Mouse (Mus musculus): ENCODE data around the gene Edf1.

Edf1 gene

DNA sequence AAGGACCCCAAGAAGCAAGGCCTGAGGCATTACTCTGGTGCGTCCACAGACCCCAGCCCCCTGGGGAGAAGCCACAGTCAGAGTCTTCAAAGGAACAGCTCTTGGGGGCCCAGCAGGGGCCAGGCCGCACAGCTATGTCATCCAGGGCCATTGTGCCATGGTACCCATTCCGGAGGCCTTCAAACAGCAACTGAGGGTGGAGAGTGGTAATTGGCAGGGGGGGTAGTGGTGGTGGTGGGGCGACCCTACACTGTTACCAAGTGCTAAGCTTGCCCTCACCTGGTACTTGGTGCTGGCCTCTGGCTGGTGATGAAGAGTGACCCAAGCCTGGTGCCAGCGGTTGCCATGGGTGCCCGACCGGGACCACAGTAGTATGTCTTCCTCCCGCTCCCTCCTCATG is 8.1 kb downstream of the Edf1 start:
- no peak for DNase-seq

GRCm38 (mm10) chr2:25566558-25566957 is 8.9 kb downstream of the Edf1 start:
- DNase-seq = no peak

DNA sequence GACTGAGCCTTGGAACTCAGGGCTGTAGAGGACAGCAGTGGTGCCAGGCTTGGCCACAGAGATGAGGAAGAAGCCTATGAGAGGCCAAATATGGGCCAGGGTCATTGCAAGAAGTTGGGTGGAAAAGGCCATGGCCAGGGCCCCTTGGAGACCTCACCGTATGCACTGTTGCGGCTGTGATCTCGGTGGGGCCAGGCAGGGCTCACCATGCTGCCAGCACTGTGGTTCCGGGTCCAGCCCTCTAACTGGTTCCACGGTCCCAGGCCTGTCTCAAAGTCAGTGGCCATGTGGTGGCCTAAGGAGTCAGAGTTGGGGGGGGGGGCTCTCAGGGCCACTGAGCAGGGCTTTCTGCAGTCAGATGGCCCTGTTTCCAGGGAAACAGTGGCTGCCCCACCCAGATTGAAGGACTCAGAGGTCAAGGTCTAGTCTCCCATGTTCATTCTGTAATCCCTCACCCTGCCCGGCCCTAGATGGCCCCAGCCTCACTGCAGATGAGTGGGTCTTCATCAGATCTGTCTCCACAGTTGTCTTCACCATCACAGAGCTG is 10.9 kb downstream of the Edf1 start:
- no peak for DNase-seq

- no peak for DNase-seq
These were observed 11.7 kb downstream of the Edf1 start for GRCm38 (mm10) chr2:25569323-25569722.

GRCm38 (mm10) chr2:25571221-25571620 is 13.6 kb downstream of the Edf1 start:
- DNase-seq = peak; percentile 28

DNA sequence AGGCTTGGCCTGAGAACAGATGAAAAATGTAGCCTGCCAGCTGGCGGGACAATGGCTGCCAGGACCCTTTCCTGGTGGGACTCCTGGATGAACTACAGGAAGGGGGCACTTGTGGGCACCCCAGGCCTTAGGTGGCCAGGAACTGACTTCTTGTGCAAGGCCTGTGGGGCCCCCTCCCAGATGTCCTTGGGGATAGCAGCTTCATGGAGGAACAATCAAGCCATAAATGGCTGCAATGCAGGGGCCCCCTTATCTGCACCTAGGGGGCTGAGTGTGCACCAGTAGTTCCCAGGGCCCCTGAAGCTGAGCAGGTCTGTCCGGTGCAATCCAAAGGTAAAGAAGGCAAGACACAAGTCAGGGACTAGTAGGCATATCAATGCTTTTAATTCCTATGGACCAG is 15.4 kb downstream of the Edf1 start:
- peak; percentile 59 for DNase-seq

DNA sequence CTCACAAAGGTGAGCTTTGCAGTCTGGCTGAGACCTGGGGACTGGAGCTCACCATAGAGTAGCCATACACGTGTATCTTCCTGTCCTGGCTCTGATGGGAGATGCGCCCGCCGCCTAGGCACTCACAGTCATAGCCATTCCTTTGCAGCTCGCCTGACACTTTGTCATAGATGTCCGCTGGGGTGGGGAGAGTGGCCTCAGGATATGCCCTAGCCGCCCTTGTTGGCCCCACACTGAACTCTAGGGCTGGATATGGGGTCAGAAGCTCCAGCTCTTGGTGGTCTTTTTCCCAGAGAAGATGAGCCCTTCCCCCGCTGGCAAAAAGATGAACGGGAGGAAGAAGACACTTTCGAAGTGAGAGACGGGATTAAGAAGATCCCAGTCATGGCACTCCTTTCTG is 16.5 kb downstream of the Edf1 start:
- DNase-seq = no peak

- peak; percentile 97 for DNase-seq
These were observed 17.2 kb downstream of the Edf1 start, which contains the start of the genes Mamdc4 and Phpt1 for GRCm38 (mm10) chr2:25574579-25575431. Gene Mamdc4, minus strand, starts transcription at chr2:25574845. Gene Phpt1, minus strand, starts transcription at chr2:25575224.

GRCm38 (mm10) chr2:25575432-25576027 is 17.9 kb downstream of the Edf1 start:
- peak; percentile 81 for DNase-seq

DNA sequence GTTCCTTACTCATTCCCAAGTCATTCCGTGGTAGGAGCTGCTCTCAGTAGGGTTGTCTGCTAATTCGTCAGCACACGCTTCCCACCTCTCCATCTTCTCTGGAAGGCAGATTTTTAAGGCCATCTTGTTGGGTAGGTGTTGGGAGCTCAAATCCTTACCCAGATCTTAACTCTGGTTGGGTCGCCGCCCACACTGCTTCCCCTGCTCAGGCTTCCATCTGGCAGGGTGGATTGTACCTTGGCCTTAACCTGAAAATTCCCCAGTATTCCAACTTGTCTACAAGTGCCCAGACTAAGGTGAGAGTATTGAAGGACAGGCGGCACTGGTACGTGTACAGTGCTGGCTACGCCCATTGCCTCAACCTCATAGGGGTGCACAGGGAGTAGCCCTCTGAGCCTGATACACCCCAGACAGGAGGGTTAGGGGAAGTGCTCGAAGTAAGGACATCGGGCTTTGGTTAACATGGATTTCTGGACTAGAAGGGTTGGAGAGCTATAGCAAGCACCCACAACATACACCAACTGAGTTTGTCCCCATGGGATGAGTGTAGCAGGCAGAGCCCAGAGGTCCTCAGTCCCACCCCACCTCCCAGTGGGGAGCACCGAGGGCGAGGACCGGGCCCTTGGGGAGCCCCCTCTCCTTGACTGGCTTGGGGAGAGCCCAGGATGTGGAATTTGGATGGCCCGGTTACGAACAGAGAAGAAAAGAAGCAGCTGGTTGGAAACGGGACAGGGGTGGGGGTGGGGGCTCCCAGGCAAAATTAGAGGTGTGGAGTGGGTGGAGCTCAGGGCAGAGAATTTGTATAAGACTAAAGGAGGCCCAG is 18.6 kb downstream of the Edf1 start:
- peak; percentile 61 for DNase-seq

DNA sequence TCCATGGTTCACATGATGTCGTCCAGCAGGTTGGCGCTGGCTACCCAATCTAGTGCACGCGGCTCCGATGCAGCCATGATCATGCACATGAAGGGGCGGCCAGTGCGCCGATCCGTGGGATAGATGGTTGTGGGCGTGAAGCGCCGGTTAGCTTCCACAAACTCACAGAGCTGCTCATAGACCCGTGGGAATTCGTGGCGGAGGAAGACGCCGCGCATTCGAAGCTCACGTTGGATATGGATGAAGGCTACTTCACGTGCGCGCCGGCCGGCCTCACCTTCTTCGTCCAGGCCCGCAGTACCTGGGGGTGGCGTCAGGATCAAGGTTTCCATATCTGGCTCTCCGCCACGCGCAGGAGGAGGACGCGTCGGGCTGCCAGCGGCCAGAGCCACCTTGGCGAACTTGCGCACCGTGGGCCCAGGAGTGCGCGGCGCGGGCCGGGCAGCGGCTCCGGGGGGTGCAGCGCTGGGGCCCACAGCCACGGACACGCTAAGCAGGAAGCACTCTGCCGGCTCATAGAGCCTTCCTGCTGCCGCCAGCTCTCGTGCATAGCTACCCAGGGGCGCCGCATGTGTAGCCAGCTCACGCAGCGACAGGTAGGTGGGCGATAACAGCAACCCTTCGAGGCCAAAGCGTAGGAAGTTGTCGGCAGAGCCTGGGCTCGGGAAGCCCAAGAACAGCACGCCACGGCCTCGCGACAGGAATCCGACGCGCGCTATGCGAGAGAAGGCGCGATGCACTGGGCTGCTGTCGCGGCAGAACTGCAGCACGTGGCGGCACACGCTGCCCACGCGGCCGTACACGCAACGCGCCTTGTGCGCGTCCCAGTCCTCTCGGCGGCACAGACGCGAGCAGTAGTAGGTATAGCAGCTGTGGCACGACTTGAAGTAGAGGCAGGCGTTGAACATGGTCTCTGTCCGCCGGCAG is 19.6 kb downstream of the Edf1 start:
- DNase-seq = peak; percentile 58

GRCm38 (mm10) chr2:25577951-25578795 is 20.5 kb downstream of the Edf1 start:
- peak; percentile 64 for DNase-seq

- DNase-seq = peak; percentile 78
These were observed 21.4 kb downstream of the Edf1 start for GRCm38 (mm10) chr2:25578796-25579736.

DNA sequence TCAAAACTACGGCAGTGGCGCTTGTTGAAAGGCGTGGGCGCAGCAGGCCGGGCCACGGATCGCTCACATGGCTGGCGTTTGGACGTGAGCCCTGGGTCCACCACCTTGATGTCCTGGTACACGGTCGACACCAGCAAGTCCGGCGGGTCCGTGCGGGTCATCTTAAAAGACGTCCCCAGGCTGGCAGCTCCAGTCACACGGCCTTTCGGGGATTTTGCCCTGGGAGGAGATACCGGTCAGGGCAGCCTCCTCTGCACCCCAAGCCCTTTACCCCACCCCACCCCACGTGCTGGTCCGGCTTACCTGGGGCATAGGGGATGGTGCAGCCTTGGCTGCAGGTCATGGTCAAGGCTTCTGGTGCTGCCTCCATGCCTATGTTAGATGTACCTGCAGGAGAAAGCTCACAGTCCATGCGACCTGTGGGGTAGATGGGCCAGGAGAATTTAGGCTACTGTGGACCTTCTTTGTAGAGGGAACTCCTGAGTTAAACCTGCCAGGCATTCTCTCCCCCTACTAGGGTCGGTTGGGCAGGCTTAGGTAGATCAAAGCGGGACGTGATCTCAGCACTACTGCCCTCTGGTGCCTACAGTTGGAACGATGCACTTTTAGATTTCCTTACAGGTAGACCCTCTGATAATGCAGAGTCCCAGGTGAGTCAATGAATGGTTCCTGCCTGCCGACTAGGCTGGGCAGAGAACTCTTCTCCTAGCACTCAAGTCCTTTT is 22.3 kb downstream of the Edf1 start:
- peak; percentile 93 for DNase-seq

- DNase-seq = peak; percentile 74
These were observed 23.0 kb downstream of the Edf1 start for GRCm38 (mm10) chr2:25580621-25581101.

DNA sequence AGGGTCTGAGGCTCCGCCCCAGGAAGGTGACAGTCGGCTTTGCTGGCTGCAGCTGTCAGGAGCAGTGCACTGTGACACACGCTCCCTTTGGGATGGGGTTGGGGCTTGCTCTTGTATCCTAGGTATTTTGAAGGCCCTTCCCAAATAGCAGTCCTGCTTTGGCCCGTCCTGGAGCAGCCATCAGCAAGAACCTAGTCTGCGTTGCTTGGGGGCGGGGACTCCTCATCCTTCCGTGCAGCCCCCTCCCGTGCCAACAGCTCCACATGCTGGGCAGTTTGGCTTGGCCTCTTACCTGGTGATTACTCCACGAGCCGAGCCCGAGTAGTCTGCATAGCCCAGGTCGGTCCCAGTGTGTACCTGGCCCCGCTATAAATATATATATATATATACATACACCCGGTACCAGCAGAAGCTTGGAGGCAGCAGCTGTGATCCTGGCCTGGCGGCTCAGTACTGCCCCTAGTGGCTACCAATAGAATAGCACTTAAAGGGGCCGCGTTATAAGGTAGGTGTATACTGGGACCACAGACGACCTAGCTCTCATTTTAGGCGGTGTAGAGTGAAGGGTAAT is 23.7 kb downstream of the Edf1 start, which contains the start of gene Ajm1:
TSS of gene Ajm1 (minus strand) at position 464 of the 571 bp plus-strand sequence.
- peak; percentile 95 for DNase-seq

DNA sequence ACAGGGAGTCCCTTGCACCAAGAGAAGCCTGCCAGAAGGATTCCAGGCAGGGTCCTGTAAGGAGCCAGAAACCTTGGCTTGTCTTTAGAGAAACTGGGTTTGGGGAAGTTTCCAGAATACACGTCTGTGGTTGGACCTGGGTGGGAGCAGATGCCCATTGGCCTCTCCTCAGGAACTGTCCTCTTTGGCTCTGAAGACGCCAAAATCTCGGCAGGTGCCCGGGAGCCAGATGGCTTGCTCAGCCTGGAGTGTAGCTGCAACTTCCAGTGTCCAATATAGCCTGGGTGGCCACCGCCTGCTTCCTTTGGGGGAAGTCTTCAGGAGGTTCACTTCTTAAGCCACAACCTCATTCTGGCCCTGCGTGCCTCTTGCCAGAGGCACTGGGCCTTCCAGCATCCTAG is 24.3 kb downstream of the Edf1 start:
- DNase-seq = peak; percentile 96

DNA sequence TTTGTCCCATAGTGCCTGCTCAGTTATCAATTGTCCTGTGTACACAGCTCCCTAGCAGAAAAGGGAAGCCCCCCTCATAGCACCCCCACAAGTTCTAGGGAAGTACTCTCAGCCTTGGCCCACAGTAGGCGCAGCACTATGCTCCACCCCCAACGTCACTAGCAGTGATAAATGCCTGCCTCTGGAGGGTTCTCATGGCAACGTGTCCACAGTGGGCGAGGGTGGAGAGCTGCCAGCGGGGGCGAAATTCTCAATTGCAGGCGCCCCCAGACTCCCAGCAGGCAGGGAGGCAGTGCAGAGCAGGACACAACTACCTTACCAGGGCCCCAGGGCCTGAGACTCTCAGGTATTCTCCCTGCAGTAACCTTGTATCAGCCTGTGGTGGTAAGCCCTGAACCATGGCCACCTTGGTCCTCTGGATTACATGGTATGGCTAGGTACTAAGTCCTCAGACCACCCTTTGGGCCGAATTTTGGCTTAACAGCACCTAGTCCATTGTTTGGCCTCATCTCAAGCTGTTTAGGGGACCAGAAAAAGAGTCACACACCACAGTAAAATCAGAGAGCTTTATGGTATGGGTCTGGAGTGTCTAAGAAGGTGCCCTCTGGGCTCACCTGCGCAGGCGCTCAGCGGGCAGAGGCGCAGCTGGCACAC is 24.9 kb downstream of the Edf1 start:
- peak; percentile 78 for DNase-seq
